Comparison of ENCODE assay signal across 8 mouse cellular contexts in genomic region chr5:120503144-120503795, GRCm38 (mm10). TPM values are rescaled to one million over a fixed set of nuclear protein-coding genes. Genes with fewer than 3 reads are reported as not detected.
DNase-seq lines count a peak whose midpoint lies in the region; ATAC-seq lines count a peak whose summit lies in the region.

Plbd2 (minus strand) TSS chr5:120503625.

- no peaks in the 10 kb centered on the region for H3K9me3 ChIP-seq in hindbrain, embryonic 13.5 days

- H3K4me3 ChIP-seq in hindbrain, embryonic 13.5 days = peak within 1 kb of the TSS; percentile 92

- H3K9ac ChIP-seq in hindbrain, embryonic 13.5 days = peak within 1 kb of the TSS; percentile 96

- no peaks in the 10 kb centered on the region for H3K27me3 ChIP-seq in hindbrain, embryonic 13.5 days

- H3K4me2 ChIP-seq in hindbrain, embryonic 13.5 days = peak within 1 kb of the TSS; percentile 96

- ATAC-seq in hindbrain, embryonic 13.5 days (ENCODE audit: low FRiP score) = peak; percentile 69

- peaks cover 31% of the 10 kb centered on the region for H3K4me1 ChIP-seq in hindbrain, embryonic 13.5 days (replicated peaks)

- WGBS in hindbrain, embryonic 13.5 days = under 1% methylated on average over 53 of the region's 55 CpGs

- peak; percentile 81 for DNase-seq in R1 (ENCODE audit: low read depth, low spot score)
- DNase-seq in cerebellum, adult 9-11 months = peak; percentile 80
- DNase-seq in frontal cortex, postnatal 25 days (ENCODE audit: low spot score in 2 of 2) = peak; percentile 40 to 59
- DNase-seq in layer of hippocampus, postnatal 36 days = peak; percentile 70 to 71
- peak; percentile 85 for DNase-seq in lung, postnatal 36 days
- DNase-seq in retina, embryonic 14.5 days (ENCODE audit: low spot score) = peak; percentile 96
- peak; percentile 68 to 73 for DNase-seq in thymus, postnatal 36 days

- no peak within 1 kb of the TSS for H3K27ac ChIP-seq in hindbrain, embryonic 13.5 days

- H3K36me3 ChIP-seq in hindbrain, embryonic 13.5 days = peaks cover 8% of the 10 kb centered on the region

RNA-seq across cellular contexts. Expression of gene Plbd2, which starts in this region (rescaled TPM):
- polyA plus RNA-seq in hindbrain, embryonic 13.5 days (2015; fragmentation: Nextera tagmentation; extraction: Ambion mirVana) = 31.8 and 32.3 TPM in 2 replicates
- 10 to 100 TPM; 56.8 to 58.7 TPM for total RNA-seq in layer of hippocampus, postnatal 36 days (2021)
